Mouse (Mus musculus): ENCODE results near the gene Oas1g.

DNA sequence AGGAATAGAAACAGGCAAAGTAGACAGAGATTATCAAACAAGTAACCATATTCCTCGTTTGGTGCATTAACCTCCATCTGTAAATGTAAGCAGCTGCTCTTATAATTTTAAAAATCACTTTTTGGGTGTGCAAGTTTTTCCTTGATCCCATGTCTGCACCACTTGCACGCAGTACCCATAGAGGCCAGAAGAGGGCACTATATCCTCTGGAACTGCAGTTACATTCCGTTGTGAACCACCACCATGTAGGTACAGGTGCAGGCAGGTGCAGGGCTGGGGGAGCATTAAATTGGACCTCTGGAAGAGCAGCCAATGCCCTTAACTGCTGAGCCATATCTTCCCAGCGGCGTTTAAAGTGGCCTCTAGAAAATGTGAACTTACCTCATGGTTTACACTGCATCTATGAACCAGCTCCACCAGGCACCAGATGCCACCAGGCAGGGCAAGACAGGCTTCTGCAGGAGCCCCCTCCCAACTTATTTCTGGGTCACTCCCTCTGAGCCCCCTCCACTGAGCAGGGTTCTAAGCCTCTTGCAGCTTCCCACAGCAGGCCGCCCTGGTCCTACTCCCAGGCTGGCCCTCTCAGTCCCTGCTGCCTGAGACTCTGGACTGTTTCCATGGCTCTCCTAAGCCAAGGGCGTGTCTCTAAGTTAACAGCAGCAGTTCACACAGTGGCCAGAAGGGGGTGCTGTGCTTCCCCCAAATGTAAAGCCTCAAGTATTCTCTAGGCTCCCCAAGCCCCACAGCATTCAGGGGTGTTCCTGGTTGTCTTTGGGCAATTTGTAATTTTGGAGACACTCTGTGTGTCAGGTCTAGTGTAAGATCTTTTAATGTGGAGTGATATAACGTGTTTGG, 50.5 kb downstream of the Oas1g start:
- TF ChIP-seq JUN (IDR thresholded peaks at IDR 0.05; ENCODE audit: insufficient read depth, low read depth, low read length) (no peak), MAZ (IDR thresholded peaks at IDR 0.05; ENCODE audit: low read depth, low read length) (no peak), TBP (conservative IDR thresholded peaks at IDR 0.05; ENCODE audit: low read depth, low read length) (no peak), CTCF (conservative IDR thresholded peaks at IDR 0.05 in 1 of 2, IDR thresholded peaks at IDR 0.05 in 1 of 2; ENCODE audit: low read depth in 2 of 2, low read length in 2 of 2) (peak; percentile 74), POLR2A (IDR thresholded peaks at IDR 0.05; ENCODE audit: low read depth, low read length) (no peak)
